Mouse (Mus musculus): ENCODE measurements around the gene Fzd5.

- TF ChIP-seq POLR2A (IDR thresholded peaks at IDR 0.05; ENCODE audit: borderline replicate concordance, extremely low read depth, low read depth, low read length) (no peak), CTCF (IDR thresholded peaks at IDR 0.05; ENCODE audit: insufficient read depth, low read length) (no peak)
These were observed 42.4 kb downstream of the Fzd5 start for GRCm38 (mm10) chr1:64695156-64695555.

Data from lung, adult 2 months (tissue).